Mouse (Mus musculus) left cerebral cortex, adult 2 months (tissue): Measurements from ENCODE around the gene Safb. TPM values are rescaled to one million over a fixed set of nuclear protein-coding genes. Genes with fewer than 3 reads are reported as not detected.

Experiments
- DNase-seq, 2 experiments: peaks; one replicate each; pipeline ENCODE4 v3.0.0; 2021 to 2022; ENCODE audit warnings: low spot score in 2 of 2, mixed read lengths in 1 of 2; ENCODE audit errors: extremely low spot score in 1 of 2
- H3K27ac ChIP-seq: fragments of 200-600 bp; 2 replicates; pipeline ENCODE4 v1.8.1; 2022
- H3K4me3 ChIP-seq: fragments of 200-600 bp; 2 replicates; pipeline ENCODE4 v1.8.1; 2022
- CTCF ChIP-seq: fragments of 200-600 bp; IDR thresholded peaks from 2 replicates; pipeline ENCODE4 v1.8.1; 2022; ENCODE audit warnings: antibody characterized with exemption, mild to moderate bottlenecking, moderate library complexity
- intact Hi-C: fragments of 180-260 bp; cut with DNase I; formaldehyde crosslinking; loops from one replicate; pipeline ENCODE4 v1.15.1; 2025
- long read RNA-seq, 2 experiments: library from polyadenylated mRNA; stranded (forward); transcript quantifications; one replicate each; pipeline ENCODE4 v2.0.0; 2021; ENCODE audit warnings: borderline mapping rate in 2 of 2
- total RNA-seq, 2 experiments: library from RNA; stranded (reverse); gene quantifications; 2 replicates each; pipeline ENCODE4 v1.2.3; 2021

Safb gene
- total RNA-seq: 100 to 1,000 TPM; 160 to 168 TPM
- long read RNA-seq, experiment 1, transcript Safb-207 (21 exons, 3,122 nt): minor isoform, 11 of 150 reads
- long read RNA-seq, experiment 1, transcript Safb-201 (21 exons, 3,106 nt): major isoform, 91 of 150 reads
- long read RNA-seq, experiment 1, partial matches to known transcripts: 12 of 150 reads
- long read RNA-seq, experiment 1, other reads (novel, unspliced or antisense): 33 of 150 reads
- long read RNA-seq, experiment 2, transcript Safb-201 (21 exons, 3,106 nt): major isoform, 71 of 133 reads
- long read RNA-seq, experiment 2, transcript Safb-207 (21 exons, 3,122 nt): minor isoform, 7 of 133 reads
- long read RNA-seq, experiment 2, partial matches to known transcripts: 11 of 133 reads
- long read RNA-seq, experiment 2, other reads (novel, unspliced or antisense): 43 of 133 reads

GRCm38 (mm10) chr17:56584257-56585130 lies at the start of gene Safb, which contains the start of gene Safb2:
Gene Safb, plus strand, starts transcription at chr17:56584825.
Gene Safb2, minus strand, starts transcription at chr17:56584585.
- peak; percentile 1 for TF ChIP-seq CTCF
- Histone ChIP-seq H3K27ac (peak within 1 kb of the TSS; percentile 99), H3K4me3 (peak within 1 kb of the TSS; percentile 94)
- intact Hi-C loops: loop anchor here (2.0 to 5.0 kb wide), 2 partner anchors 24 to 83 kb away; partner anchors contain the start of gene 2410015M20Rik
- peak; percentile 100 for DNase-seq

DNA sequence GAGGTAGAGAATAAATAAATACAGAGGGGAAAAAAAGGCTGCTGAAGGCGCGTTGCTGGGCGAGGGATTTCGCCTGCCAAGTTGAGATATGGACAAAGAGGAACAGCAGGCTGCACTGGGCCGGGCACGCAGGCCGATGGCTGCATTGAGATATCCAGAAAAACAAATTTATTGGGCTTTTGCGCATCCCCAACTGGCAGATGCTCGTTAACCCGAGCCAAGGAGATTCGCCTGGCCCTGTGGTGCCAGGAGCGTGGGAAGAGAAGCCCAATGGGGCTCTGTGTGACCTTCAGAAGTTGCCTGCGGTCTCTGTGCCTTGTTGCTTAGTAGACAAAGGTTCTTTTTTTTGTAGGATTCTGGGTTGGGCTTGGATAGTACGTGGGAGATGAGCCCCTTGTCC lies 48.4 kb upstream of the Safb start:
- no peak for TF ChIP-seq CTCF
- Histone ChIP-seq H3K27ac (peak overlapping the region; percentile 47; the same call in 1 of the 2 replicates), H3K4me3 (no peak overlapping the region)
- peak in 1 of 2 experiments; percentile 15 for DNase-seq
- intact Hi-C loops: no loop called here

DNA sequence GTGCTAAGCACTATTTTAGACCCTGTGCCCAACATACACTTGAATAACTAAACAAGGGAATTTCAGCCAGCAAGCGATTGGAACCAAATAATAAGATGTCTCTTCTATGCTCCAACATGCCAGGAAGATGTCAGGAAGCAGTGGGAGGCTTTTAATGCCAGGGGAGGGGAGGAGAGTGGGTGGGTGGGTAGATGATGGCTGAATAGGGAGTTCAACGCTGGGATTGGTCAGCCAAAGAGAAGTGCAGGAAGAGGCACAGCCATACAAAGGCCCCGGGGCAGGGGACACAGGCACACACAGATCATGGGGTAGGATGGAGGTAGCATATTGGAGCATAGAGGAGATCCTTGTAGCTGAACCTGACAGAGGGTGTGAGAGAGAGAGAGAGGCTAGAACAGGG lies 47.8 kb upstream of the Safb start:
- intact Hi-C loops: no loop called here
- DNase-seq: no peak
- no peak overlapping the region for H3K4me3 ChIP-seq
- H3K27ac ChIP-seq: no peak overlapping the region
- TF ChIP-seq CTCF: no peak

DNA sequence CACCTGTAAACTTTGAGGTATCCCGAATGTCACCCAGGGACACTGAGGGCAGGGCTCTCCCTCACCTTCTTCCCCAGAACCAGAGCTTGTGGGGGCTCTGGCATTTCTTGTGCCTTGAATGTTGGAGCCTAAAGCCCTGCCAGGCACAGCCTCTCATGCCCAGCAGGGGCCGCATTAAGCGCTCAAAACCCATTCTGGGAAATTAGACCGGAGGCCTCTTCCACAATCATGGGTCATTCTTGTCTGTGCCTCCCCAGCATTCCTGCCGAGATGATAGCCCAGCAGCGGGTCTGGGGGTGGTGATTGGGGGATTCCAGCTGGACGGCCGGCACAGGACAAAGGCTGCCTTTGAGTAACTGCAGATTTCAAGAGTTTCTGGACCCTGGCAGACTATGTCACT lies 46.7 kb upstream of the Safb start:
- TF ChIP-seq CTCF: peak; percentile 37
- no peak overlapping the region for H3K4me3 ChIP-seq
- no peak overlapping the region for H3K27ac ChIP-seq
- DNase-seq: peak in 1 of 2 experiments; percentile 11
- intact Hi-C loops: no loop called here

DNA sequence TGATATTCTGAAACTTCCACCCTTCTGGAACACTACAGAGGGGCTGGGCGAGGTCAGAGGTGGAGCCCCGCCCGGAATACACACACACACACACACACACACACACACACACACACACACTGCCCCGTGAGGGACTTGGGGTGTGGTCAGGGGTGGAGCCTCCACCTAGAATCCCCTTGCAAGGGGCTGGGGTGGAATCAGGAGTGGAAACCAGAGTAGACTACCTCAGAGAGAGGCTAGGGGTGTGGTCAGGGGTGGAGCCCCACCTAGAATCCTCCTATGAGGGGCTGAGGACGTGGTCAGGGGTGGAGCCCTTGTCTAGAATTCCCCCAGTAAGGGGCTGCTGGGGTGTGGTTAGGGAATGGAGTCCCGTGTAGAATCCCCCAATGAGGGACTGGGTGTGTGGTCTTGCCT lies 44.1 kb upstream of the Safb start:
- H3K4me3 ChIP-seq: no peak overlapping the region
- TF ChIP-seq CTCF: no peak
- intact Hi-C loops: no loop called here
- no peak overlapping the region for H3K27ac ChIP-seq
- no peak for DNase-seq

GRCm38 (mm10) chr17:56542736-56543135 lies 41.9 kb upstream of the Safb start:
- H3K27ac ChIP-seq: no peak overlapping the region
- no peak for DNase-seq
- intact Hi-C loops: no loop called here
- no peak overlapping the region for H3K4me3 ChIP-seq
- TF ChIP-seq CTCF: no peak

DNA sequence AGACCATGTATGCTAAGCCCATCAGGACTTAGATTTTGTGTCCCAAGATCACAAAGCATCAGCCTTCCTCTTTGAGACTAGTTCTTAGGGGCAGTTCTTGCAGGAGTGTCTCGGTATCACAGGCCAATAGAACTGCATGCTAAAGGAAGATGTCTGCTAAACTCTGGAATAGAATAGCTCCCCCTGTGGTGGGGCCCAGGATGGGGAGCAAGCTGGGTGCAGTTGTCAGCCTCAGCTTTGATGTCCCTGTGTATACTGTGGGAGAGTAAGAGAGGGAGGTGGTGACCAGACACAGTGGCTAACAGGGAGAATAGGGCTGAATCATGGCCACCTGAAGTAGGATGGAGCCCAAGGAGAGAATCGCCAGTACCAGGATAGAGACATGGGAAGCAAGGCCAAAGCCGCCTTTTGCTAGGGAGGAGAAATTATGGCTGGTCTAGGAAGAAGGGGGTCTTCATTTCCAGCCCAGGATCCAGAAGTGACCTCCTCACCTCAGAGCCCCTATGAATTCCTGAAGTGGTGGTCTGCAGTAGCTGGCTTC lies 40.9 kb upstream of the Safb start:
- Histone ChIP-seq H3K27ac (no peak overlapping the region), H3K4me3 (no peak overlapping the region)
- TF ChIP-seq CTCF: peak; percentile 13; the same call in 1 of the 2 replicates
- peak in 1 of 2 experiments; percentile 7 for DNase-seq
- intact Hi-C loops: no loop called here

DNA sequence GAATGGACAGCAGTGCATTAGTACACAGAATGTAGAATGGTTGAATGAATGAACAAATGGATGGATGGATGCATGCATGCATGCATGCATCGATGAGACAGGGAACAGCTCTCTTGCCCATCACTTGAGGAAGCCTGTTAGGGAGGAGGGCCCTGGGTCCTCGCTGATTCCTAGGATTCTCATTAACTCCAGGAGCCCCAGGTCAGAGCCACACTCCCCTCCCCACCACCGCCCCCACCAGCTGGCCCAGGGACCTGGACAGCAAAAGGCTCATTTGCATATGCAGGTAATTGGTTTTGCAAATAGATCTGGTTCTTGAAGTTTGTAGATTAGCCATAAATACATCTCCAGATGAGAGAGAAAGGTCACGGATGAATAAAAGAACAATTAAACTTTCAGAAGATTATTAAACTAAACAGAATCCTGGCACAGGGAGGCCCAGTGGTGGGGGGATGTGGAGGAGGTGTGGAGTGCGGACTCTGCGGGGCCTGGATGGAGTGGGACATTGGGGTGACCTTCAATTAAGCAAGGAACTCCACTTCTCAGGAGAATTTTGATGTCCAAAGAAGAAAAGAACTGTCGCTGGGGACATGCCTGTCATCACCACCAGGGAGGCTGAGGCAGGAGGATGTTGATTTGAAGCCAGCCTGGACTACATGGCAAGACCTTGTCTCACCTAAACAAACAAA lies 39.8 kb upstream of the Safb start:
- Histone ChIP-seq H3K27ac (no peak overlapping the region), H3K4me3 (no peak overlapping the region)
- intact Hi-C loops: no loop called here
- DNase-seq: no peak
- no peak for TF ChIP-seq CTCF

DNA sequence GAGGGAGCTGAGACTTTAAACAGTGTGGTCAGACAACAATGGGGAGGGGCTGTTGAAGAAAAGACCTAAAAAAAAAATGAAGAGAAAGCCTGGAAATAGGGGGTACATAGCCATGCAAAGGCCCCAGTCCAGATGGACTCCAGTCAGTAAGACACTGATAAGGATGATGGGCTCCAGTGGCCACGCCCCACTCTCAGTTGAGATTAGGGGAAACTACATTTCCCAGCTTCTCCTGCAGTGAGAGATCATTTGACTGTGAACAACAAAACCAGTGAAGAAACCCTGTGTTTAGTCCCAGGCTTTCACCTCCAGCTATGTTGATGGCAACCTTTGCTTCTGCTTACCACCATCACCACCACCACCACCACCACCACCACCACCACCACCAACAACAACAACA lies 38.7 kb upstream of the Safb start:
- no peak overlapping the region for H3K27ac ChIP-seq
- no peak for TF ChIP-seq CTCF
- H3K4me3 ChIP-seq: no peak overlapping the region
- intact Hi-C loops: no loop called here
- no peak for DNase-seq

DNA sequence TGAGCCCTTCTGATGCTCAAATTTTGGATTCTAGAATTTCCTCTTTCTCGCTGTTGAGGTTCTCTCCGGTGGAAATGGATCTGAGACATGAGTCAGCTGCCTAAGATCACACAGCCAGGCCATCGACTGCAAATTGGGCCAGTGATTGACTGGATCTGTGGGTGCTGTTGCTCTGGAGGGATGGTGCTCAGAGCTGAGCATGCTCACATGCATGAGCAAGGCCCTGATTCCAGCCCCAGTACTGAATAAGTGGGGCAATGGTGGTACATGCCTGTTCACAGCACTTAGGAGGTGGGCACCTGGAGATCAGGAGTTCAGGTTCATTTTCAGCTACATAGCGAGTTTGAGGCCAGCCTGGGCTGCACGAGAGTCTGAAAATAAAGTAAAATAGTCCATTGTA lies 38.0 kb upstream of the Safb start:
- intact Hi-C loops: no loop called here
- no peak overlapping the region for H3K4me3 ChIP-seq
- H3K27ac ChIP-seq: no peak overlapping the region
- TF ChIP-seq CTCF: no peak
- DNase-seq: peak; percentile 6 to 7

- no peak for TF ChIP-seq CTCF
- intact Hi-C loops: no loop called here
- peak; percentile 10 to 11 for DNase-seq
- Histone ChIP-seq H3K27ac (no peak overlapping the region), H3K4me3 (no peak overlapping the region)
These were observed 37.3 kb upstream of the Safb start for GRCm38 (mm10) chr17:56547116-56547845.
